Mouse (Mus musculus): ENCODE data around the gene Whamm.

Whamm gene

DNA sequence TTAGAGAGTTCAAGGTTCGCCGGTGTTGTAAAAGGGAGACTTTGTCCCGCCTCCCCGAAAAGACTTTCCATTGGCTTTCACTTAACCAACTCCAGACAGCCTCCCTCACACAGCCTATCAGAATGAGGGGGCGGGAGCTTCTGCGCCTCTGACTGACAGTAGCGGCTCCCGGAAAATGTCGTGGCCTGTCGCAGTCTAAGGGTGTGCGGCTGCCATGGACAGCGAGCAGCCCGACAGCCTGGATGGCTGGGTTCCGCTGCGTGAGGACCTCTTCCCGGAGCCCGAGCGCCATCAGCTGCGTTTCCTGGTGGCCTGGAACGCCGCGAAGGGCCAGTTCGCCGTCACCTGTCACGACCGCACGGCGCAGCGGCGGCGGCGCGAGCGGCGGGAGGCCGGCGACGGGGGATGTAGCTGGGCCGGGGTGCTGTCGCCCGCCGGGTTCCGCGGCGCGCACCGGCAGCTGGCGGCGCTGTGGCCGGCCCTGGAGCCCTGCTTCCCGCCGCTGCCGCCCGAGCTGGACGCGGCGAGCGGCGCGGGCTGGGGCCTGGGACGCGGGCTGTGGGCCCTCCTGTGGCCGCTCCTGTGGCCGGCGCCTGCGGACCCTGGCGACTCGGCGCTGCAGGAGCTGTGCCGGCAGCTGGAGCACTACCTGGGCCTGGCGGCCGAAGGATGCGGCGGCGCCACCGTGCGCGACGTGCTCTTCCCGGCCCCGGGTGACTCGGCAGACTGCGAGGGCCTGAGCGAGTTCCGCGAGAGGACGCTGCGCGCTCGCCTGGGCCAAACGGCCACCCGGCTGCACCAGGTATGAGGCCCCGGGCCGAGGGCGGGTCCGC lies at the start of gene Whamm:
TSS of gene Whamm (plus strand) at position 159 of the 833 bp plus-strand sequence.
- in situ Hi-C loops (cut with MboI; ENCODE audit: low sequenced_read_pairs) = no loop called here

DNA sequence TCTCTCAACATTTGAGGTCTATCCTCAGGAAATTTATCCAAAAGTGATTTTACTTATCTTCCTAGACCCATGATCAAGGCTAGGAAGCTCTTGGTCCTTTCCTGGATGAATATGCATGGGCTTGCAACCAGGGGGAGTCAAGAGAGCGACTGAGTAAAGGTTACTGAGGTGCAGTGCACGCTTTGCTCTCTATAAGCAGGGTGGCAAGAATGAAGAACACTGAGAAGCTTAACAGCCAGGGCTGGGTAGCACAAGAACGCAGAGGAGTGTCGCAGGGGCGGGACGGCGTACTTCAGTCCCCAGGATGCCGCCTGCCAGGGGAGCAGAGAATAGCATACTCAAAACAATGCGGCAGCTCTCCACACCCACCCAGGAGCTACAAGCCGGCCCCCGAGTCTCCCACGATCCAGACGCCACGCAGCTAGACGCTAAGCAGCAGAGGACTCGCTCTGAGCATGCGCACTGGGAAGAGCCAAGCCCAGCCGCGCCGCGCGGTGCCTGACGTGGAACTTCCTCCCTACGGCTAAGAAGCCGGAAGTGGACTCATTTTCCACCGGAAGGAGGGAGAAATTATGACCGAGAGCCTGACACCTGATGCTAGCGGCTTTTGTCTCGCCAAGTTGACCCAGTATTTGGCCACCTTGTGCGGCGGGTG lies 47.9 kb upstream of the Whamm start:
- in situ Hi-C loops (cut with MboI; ENCODE audit: low sequenced_read_pairs) = no loop called here

DNA sequence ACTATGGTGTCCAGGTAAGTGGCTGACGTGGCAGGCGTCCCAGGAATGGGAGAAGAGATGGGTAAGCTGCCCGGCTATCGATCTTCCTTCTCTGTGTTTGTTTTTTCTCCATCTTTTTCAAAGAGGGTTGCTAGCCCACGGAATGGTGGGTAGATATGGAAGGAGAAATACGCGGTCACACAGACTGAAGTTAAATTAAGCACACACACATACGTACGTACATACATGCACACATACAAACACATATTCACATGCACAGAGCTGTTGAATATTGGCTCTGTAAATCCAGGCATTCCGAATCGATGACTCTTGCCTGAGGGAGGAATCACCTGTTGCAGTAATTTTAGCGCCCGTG lies 47.4 kb upstream of the Whamm start:
- in situ Hi-C loops (cut with MboI; ENCODE audit: low sequenced_read_pairs) = no loop called here

DNA sequence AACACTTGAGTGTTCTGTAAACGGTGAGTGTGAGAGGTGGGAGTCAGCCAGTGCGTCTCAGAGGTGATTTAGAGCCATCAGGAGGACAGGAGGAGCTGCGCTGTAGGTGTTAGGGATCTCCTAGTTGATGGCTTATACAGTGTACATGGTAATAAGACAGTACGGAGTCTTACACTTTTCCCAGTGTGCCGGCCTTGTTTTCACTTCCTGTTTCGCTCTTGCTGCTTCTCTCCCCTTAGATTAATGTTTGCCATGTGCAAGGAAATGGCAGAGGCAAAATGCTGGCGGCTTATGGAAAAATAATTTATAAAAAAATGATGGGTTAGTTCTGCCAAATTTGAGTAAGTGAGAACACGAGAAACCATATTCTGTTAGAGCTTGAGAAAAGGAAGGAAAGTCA lies 42.1 kb upstream of the Whamm start:
- in situ Hi-C loops (cut with MboI; ENCODE audit: low sequenced_read_pairs) = no loop called here

- in situ Hi-C loops (cut with MboI; ENCODE audit: low sequenced_read_pairs) = no loop called here
Measured at GRCm38 (mm10) chr7:81531462-81531861, 39.6 kb upstream of the Whamm start.

DNA sequence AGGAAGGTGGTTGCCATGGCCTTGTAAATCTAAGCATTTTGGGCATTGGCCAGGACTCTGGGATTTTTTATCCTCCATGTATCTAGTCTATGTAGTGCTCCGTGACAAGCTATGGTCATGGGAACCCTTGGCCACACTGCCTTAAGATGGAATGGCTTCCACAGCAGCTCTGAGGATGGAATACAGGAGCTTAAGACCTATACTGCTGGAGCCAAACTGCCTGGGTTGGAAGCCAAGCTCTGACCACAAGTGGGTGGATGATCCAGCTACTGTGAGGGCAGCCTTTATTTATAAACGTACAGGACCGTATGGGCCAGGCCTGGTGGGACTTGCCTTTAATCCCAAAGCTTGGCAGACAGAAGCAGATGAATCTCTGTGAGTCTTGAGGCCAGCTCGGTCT lies 34.6 kb upstream of the Whamm start:
- in situ Hi-C loops (cut with MboI; ENCODE audit: low sequenced_read_pairs) = no loop called here

GRCm38 (mm10) chr7:81538070-81538675 lies 32.9 kb upstream of the Whamm start:
- in situ Hi-C loops (cut with MboI; ENCODE audit: low sequenced_read_pairs) = no loop called here

DNA sequence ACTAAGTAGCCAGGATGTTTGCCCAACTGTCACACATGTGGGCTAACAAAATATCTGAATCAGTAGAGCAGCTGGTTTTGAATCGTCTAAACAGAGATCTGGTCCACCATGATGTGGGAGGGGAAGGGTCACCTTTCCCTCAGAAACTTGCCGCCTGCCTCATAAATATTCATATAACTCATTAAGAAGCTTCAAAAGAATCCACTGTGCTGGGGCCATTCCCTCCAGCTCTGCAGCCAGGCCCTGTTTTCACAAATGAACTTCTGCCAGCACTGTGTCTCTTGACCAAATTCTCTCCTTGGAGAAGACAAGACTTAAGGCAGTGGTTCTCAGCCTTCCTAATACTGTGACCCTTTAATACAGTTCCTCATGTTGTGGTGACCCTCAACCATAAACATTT lies 31.5 kb upstream of the Whamm start:
- in situ Hi-C loops (cut with MboI; ENCODE audit: low sequenced_read_pairs) = no loop called here

- in situ Hi-C loops (cut with MboI; ENCODE audit: low sequenced_read_pairs) = no loop called here
Measured at GRCm38 (mm10) chr7:81540999-81541398, 30.1 kb upstream of the Whamm start.

DNA sequence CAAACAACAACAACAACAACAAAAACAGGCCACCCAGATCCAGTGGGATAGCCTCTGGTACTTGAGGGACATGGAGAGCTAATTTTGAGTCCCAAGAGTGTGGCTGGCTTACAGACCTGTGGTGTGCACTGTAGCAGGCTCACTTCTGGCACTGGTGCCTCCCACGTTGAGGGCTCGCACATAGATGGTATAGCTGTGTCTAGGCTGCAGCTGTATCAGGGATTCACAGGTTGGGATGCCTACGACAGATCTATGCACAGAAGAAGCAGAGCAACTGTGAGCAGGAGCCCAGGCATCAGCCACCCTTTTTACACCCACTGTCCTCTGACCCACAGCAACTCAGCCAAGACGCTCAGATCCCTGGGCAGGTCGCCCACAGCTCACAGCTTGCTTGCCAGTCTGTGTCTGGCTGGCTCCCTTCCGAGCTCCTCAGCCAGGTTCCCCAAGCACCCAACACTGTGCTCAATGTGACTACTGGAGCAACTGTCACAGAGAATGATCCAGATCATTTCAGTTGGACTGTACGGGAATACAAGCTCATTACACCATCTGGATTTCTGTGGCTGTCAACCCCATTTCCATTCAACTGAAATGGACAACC lies 29.0 kb upstream of the Whamm start:
- in situ Hi-C loops (cut with MboI; ENCODE audit: low sequenced_read_pairs) = no loop called here

DNA sequence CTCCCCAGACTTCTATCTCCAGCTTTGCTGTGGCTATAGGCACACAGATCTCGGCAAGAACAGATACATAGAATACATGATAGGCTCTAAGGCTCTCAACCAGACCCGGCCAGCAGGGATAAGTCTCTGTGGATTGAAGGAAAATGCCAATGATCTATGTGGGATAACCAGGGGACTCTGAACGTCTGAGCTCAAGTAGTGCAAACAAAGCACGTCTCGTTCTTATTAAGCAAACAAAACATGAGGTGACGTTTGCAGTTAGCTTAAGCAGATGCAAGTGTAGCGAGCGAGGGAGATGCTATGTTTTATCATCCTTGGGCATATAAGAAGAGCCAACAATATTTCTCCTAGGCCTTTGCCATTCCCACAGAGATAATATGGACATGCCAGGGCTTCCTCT lies 28.1 kb upstream of the Whamm start:
- in situ Hi-C loops (cut with MboI; ENCODE audit: low sequenced_read_pairs) = no loop called here

DNA sequence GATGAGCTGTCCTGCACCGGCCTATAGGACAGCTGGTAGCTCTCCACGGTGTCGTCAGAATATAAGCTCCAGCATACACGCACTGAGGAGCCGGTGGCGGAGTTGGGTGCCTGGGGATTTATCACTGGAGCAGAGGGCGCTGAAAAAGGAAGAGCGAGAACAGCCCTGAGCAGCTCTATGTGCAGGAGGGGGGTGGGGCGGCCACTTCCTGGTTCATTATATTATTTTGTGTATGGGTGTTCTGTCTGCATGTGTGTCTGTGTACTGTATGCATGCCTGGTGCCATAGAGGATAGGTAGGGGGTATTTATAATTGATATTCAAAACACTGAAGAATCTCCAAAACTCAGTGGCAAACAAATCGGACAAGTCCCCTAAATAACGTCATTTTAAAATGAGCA lies 22.2 kb upstream of the Whamm start:
- in situ Hi-C loops (cut with MboI; ENCODE audit: low sequenced_read_pairs) = no loop called here

DNA sequence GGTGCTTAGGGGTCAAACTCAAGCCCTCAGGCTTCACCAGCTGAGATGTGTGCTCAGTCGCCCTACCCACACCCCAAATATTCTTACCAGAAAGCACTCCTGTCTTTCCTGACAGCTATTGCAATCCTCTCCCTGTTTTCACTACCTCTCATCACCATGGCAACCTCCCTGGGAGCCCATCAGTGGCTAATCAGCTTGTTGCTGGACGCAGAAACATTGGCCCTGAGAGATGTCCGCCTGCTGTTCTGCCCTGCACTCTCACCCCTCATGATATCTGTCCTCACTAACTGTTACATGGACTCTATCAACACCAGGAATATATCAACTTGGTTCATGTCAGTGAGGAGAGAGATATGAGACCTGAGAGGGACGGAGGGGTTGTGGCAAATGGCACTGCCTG lies 17.5 kb upstream of the Whamm start:
- in situ Hi-C loops (cut with MboI; ENCODE audit: low sequenced_read_pairs) = no loop called here

GRCm38 (mm10) chr7:81554369-81554768 lies 16.7 kb upstream of the Whamm start:
- in situ Hi-C loops (cut with MboI; ENCODE audit: low sequenced_read_pairs) = no loop called here

- in situ Hi-C loops (cut with MboI; ENCODE audit: low sequenced_read_pairs) = no loop called here
Measured at GRCm38 (mm10) chr7:81556839-81557238, 14.2 kb upstream of the Whamm start.

DNA sequence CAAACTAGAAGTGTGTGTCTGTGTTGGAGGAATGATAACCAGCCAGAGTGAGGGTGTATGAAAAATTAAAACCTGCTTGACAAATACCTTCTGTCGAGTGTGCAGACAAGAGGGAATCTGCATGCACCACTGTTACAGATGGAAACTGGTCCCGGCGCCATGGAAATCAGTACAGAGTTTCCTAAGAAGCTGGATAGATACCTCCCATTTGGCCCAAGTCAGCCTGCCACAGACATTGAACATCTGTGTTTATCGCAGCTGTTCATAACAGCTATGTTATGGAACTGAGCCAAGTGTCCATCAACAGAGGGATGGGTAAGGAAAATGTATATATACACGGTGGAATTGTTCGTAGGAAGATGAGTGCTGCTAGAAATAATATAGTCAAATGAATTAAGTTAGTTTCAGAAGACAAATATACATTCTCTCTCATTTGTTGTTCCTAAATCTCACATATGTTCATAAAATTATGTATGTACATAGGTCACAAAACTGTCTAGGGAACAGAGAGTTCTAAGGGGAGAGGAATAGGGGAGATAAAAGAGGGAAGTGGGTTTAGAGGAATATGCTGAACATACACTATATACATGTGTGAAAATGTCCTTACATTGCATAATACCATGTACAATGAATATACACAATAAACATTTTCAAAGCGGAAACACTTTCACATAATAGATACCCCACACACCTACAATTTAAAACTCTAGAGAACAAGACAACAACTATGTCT lies 13.6 kb upstream of the Whamm start:
- in situ Hi-C loops (cut with MboI; ENCODE audit: low sequenced_read_pairs) = no loop called here

DNA sequence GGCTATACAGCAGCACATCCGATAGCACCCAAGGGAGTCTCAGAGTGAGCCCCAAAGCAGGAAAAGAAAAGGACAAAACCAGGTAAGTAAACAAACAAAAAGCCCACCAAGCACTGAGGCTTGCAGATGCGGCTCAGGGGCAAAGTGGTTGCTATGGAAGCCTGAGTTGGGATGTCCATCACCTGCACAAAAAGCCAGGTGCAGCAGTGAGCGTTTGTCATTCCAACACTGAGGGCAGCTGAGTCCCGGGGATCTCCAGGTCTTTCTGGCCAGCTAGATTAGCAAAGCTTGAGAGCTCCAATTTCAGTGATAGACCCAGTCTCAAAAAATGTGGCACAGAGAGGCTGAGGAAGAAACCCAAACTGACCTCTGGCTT lies 13.1 kb upstream of the Whamm start:
- in situ Hi-C loops (cut with MboI; ENCODE audit: low sequenced_read_pairs) = no loop called here

GRCm38 (mm10) chr7:81559231-81559980 lies 11.7 kb upstream of the Whamm start:
- in situ Hi-C loops (cut with MboI; ENCODE audit: low sequenced_read_pairs) = no loop called here

GRCm38 (mm10) chr7:81560101-81561049 lies 10.7 kb upstream of the Whamm start:
- in situ Hi-C loops (cut with MboI; ENCODE audit: low sequenced_read_pairs) = no loop called here

Data from CH12F3 (cell line).